Mouse (Mus musculus) T-helper 2 cell (primary cell): ENCODE data around the gene Fmnl2.

Experiments
- in situ Hi-C: fragments of 300-600 bp; cut with MboI, MseI; formaldehyde crosslinking; loops from one replicate; pipeline ENCODE4 v1.15.1; 2025; ENCODE audit warnings: high pct_unique_total_duplicates

The Fmnl2 gene

GRCm38 (mm10) chr2:53101885-53102740 is 244.5 kb downstream of the Fmnl2 start:
- in situ Hi-C loops = no loop called here

- in situ Hi-C loops = no loop called here
Measured at GRCm38 (mm10) chr2:53102901-53103300, 245.2 kb downstream of the Fmnl2 start.

DNA sequence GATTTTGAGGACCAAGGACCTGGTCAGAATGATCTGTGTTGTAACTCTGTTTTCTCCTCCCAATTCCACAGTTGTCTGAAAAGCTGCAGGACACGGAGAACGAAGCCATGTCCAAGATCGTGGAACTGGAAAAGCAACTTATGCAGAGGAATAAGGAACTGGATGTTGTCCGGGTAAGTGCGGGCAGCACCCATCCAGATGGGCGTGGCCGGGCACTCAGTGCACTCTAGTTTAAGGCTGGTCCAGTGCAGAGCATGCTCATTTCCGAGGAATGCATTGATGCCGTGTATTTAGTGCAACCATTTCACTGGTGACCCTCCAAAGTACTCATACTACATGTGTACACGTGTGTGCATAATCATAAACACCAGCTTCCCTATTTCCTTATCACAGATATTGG is 247.7 kb downstream of the Fmnl2 start:
- in situ Hi-C loops = no loop called here

GRCm38 (mm10) chr2:53106056-53106455 is 248.4 kb downstream of the Fmnl2 start:
- in situ Hi-C loops = no loop called here

GRCm38 (mm10) chr2:53106472-53106871 is 248.8 kb downstream of the Fmnl2 start:
- in situ Hi-C loops = no loop called here

- in situ Hi-C loops = no loop called here
Measured at GRCm38 (mm10) chr2:53108547-53108946, 250.9 kb downstream of the Fmnl2 start.

DNA sequence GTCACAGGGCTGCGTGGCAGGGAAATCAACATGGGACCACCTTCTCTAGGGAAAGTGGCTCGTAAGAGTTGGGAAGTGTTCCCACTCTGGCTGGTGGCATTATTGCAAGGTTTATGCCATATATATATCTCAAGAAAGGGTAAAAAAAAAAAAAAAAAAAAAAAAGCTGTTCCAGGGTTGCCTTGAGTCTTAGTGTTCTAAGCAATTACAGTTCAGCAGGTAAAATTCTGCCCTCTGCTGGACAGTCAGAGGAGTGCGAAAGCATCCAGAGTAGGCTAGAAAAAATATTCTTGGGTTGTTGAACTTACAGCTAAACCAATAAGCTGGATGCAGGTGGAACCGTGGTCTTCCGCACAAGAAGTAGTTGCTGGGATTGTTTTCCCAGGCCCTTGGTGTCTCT is 264.1 kb downstream of the Fmnl2 start:
- in situ Hi-C loops = no loop called here

GRCm38 (mm10) chr2:53125998-53126397 is 268.3 kb downstream of the Fmnl2 start:
- in situ Hi-C loops = no loop called here

- in situ Hi-C loops = no loop called here
Measured at GRCm38 (mm10) chr2:53129070-53129469, 271.4 kb downstream of the Fmnl2 start.

GRCm38 (mm10) chr2:53131567-53131966 is 273.9 kb downstream of the Fmnl2 start:
- in situ Hi-C loops = no loop called here

DNA sequence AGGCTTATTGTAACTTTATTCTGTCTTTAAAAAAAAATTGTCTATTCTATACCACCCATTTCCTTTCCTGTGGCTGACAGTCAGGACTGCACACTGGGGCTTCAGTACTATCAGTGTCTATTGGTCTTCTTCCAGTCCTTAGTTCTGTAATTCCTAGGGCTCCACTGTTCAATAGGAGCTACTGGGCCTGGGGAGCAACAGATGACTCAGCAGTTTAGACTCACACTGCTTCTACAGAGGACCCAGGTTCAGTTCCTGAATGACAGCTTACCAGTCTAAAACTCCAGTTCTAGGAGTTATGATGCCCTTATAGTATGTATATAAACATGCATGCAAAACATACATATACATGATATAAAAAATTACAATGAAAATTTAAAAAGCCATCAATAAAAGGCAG is 289.2 kb downstream of the Fmnl2 start:
- in situ Hi-C loops = no loop called here

- in situ Hi-C loops = no loop called here
Measured at GRCm38 (mm10) chr2:53173966-53174365, 316.3 kb downstream of the Fmnl2 start.

DNA sequence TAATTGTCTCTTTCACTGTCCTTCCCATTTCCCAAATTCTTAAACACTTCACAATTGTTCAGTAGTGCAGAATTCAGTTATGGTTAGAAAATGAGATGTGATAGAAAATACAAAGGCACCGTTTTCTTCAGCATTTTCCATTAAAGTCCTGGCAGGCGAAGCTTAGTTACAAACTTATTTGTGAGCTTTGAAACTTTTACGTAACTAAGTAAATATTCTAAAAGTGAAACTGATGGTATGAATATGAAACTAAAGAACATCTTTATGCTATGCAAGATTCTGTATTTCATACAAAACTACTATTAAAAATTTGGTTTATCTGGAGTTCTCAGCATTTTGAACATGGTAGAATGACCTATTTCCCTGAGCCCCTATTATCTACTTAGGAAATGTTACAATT is 321.3 kb downstream of the Fmnl2 start:
- in situ Hi-C loops = no loop called here

DNA sequence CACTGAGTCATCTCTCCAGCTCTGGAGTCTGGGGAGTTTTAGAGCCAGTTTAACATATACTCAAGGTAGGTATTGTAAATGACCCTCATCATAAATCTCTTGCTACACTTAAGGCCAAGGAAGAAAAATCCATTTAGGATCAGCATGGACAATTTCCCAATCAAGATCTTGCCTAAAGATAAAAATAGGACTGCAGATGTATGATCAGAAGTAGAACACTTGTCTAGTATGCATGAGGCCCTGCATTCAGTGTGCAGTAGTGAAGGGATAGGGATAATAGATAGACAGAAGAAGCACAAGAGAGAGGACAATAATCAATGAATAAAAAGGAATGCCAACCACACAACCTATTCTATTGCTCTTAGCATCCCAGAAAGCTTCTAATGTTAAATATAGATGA is 322.2 kb downstream of the Fmnl2 start:
- in situ Hi-C loops = no loop called here
